Mouse (Mus musculus) adrenal gland (tissue): Measurements from ENCODE around the gene Sp7.
"Not testable (repeated sequence)": the region's sequence is repeated elsewhere in the genome, so short reads cannot be mapped to it uniquely, and the experiment has no call there.

Source experiments
- intact Hi-C: fragments of 180-260 bp; cut with DNase I; formaldehyde crosslinking; loops from one replicate; pipeline ENCODE4 v1.15.1; 2025

Gene Sp7

DNA sequence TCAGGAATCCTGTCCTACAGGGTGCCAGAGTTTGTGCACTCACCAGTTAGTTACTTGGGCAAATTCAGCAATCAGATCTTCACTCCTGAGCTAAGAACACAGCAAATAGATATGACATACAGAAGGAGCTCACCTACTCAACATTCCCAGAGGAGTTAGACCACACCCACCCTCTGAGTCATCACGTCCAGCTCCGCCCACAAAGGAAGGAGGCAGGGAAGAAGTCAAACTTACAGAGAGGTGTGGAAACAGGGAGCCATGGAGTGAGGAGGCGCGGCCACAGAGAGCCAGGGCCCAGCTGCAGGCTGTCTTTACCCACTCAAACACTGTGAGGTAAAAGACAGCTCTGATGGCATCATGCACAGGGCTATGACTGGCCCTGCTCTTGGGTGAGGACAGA is 20.5 kb downstream of the Sp7 start:
- intact Hi-C loops = no loop called here

GRCm38 (mm10) chr15:102344490-102344889 is 22.5 kb downstream of the Sp7 start:
- intact Hi-C loops = loop anchor here (5.0 kb wide), 1 partner anchor 33 kb away; no protein-coding TSS in a partner anchor

DNA sequence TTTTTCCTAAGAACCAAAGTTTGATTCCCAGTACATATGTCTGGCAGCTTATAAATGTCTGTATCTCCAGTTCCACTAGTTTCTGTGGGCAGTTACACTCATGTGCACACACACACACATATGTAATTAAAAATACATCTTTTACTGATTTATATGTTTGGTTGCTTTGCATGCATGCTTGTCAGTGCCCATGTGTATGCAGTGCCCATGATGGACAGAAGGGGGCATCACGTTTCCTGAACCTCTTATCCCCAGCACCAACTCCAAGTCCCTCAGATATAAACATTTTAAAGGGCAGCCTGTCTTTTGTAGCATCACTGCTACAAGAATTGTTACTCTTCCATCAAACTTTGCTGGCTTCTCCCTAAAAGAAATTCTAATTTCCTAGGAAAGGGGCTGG is 25.4 kb downstream of the Sp7 start:
- intact Hi-C loops = loop anchor here (5.0 kb wide), 1 partner anchor 36 kb away; no protein-coding TSS in a partner anchor

DNA sequence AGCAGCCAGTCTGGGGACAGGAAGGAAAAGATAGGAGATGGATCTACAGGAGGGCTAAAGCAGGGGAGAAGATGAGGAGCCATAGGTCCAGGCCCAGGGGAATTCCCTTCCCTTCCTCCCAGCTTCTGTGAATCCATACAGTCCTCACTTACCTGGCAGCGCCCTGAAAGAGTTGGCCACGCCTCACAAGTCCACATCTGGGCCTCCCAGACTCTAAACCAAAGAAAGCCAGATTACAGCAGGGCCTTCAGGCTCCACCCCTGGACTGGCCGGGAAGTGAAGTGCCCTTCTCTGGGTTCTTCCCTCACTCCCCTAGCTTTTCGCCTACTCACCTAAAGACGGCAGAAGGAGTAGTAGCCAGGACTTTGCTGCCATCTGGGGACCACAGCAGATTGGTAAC is 27.4 kb downstream of the Sp7 start:
- intact Hi-C loops = loop anchor here (5.0 kb wide), 1 partner anchor 38 kb away; no protein-coding TSS in a partner anchor

DNA sequence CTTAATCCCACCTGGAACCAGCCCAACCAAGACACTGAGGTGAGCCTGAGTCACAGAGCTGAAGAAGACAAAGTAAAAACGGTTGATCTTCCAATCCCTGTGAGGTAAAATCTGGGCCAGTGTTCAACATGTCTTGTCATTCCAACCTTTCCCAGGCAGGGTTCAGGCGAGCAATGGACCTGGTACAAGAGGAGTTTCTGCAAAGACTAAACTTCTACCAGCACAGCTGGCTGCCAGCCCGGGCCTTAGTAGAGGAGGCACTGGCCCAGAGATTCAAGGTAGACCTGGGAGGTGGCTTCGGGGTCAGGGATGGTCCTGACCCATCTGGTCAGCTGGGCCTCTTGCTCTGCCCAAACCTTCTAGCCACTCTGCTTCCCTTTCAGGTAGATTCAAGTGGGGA is 30.0 kb downstream of the Sp7 start:
- intact Hi-C loops = no loop called here

DNA sequence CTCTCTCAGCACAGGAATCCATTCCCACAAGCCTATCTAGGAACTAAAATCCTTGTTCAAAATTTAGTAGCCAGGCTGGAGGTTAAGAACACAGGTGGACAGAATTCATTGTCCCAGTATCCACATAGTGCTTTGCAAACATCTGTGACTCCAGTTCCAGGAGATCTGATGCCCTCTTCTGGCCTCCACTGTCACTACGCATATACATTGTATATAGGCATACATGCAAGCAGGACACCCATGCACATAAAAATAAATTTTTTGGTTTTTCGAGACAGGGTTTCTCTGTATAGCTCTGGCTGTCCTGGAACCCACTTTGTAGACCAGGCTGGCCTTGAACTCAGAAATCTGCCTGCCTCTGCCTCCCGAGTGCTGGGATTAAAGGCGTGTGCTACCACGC is 31.1 kb downstream of the Sp7 start:
- intact Hi-C loops = not testable (repeated sequence)

DNA sequence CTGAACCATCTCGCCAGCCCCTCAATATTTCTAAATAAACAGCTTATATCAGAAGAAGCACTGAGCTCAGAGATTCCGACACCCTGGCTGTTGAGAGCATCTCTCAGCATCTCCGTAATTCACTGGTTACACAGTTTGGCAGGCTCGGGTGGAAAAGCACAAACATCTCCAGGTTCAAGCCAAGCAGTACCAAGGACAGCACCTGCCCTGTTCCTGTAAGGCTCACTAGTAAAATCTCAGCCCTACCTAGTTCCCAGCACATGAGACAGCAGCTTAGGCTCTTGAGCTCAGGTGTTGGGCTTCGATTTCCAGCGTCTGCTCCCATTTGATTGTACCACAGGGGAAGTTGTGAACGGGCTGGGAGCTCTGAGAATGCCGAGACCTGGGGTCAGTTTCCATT is 31.7 kb downstream of the Sp7 start:
- intact Hi-C loops = no loop called here

DNA sequence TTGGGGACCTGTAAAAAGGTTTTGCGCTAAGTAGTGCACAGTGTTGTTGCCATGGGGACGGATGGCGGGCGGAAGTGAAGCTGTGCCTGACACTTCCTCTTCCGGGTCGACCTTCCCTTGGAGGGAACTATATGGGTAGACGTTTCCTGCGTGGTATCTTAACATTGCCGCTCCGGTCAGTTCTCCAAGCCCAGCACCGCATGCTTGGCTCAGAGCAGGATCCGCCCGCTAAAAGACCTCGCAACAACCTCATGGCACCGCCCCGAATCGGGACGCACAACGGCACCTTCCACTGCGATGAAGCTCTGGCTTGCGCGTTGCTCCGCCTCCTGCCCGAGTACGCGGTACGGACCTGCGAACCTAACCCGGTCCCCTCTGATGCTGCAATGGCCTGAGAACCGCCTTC is 35.4 kb downstream of the Sp7 start, which contains the start of gene Myg1:
Gene Myg1 (plus strand): TSS at position 100 of the 406 bp plus-strand sequence.
- intact Hi-C loops = no loop called here

GRCm38 (mm10) chr15:102326892-102327291 is 40.1 kb downstream of the Sp7 start:
- intact Hi-C loops = no loop called here

GRCm38 (mm10) chr15:102326022-102326576 is 40.9 kb downstream of the Sp7 start, which contains the start of gene Pfdn5:
Gene Pfdn5, plus strand, starts transcription at chr15:102326116.
- intact Hi-C loops = no loop called here

DNA sequence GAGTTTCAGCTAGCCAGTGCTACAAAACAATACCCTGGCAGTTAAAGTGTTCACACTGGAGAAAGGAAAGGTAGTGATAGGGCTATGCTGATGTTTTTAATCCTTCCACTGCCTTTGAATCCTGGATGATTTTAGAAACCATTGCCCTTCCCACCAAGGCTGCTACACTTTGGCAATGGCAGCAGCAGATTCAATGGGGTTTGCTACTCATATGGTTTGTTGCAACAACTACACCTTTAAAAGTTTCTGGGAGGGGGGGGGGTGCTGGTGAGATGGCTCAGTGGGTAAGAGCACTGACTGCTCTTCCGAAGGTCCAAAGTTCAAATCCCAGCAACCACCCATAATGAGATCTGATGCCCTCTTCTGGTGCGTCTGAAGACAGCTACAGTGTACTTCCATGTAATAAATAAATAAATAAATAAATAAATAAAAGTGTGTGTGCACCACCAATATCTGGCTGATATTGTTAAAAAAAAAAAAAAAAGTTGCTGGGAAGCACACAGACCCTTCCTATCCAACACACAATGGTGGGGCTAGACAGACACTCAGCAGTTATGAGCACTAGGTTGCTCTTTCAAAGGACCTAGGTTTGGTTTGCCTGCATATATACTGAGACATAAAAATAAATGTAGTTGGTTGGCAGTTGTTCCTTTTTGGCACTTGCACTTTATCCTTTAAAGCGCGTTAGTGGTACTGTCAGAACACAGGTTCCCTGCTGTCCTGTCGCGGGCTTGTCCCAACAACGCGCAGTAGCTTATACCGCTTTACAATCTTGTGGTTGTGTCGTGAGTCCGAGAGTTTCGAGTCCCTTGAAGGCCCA is 42.1 kb downstream of the Sp7 start:
- intact Hi-C loops = no loop called here

- intact Hi-C loops = loop anchor here (1.0 to 2.0 kb wide), 2 partner anchors 27 to 77 kb away; no protein-coding TSS in a partner anchor
Measured at GRCm38 (mm10) chr15:102316263-102316662, 50.7 kb downstream of the Sp7 start.

DNA sequence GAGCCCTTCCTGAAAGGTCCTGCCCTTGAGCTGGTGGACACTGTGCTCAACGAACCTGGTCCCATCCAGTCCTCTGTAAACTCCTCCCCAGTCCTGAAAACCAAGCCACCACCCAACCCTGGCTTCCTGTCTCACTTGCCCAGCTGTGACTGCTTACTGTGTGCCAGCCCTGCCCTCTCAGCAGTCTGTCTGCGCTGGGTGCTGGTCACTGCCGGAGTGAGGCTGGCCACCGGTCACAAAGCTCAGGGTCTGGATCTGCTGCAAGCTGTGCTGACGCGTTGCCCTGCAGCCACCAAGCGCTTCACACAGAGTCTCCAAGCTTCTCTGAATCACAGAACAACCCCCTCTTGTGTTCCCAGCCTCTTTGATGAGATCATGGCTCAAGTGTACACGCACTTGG is 51.7 kb downstream of the Sp7 start:
- intact Hi-C loops = no loop called here

GRCm38 (mm10) chr15:102311489-102311888 is 55.5 kb downstream of the Sp7 start:
- intact Hi-C loops = no loop called here

DNA sequence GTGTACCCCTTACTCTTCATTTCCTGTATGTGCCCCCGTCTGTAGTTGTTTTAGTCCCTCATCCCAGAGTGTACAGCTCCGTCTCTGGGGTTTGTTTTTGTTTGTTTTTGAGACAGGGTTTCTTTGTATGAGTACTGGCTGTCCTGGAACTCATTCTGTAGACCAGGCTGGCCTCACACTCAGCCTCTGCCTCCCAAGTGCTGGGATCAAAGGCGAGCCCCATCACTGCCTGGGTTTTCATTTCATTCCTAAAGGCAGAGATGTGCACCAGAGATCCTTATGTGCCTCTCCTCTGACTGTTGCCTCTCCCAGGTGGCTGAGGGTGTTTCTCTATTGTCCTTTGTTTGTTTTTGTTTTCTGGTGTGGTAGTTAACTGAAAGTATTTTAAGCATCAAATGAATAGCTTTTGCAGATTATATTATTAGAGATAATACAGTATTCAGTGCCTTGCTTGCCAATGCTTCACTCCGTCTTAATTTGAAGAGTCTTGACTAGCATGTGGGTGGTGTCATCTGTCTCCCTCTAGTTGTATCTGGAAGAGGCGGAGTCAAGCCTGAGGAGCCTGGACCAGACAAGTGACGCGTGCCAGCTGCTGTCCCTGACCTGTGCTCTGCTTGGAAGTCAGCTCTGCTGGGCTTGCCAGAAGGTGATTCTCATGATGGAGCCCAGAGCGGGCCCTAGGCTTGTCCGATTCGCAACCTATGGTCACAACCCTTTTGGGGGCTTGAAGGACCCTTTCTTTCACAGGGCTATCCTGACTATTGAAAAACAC is 56.7 kb downstream of the Sp7 start:
- intact Hi-C loops = no loop called here

DNA sequence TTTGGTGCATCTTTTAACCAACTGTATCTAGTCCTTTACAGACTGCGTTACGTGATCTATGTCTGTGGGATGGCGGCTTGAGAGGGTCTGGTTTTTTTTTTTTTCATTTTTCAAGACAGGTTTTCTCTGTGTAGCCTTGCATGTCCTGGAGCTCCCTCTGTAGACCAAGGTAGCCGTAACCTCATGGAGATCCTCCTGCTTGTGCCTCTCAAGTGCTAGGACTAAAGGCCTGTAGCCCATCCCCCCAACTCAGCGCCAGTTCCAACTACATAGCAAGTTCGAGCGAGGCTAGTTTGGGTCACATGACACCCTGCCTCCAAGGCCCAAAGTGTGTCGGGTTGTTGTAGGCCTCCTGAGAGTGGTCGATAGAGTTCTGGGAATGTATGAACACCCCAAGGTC is 58.3 kb downstream of the Sp7 start:
- intact Hi-C loops = no loop called here
